Mouse (Mus musculus) T-helper 2 cell (primary cell): ENCODE data around the gene Tnip2.

Source experiments
- in situ Hi-C: fragments of 300-600 bp; cut with MboI, MseI; formaldehyde crosslinking; loops from one replicate; pipeline ENCODE4 v1.15.1; 2025; ENCODE audit warnings: high pct_unique_total_duplicates

Gene Tnip2

GRCm38 (mm10) chr5:34513466-34514217, at the start of gene Tnip2:
Gene Tnip2 (minus strand): TSS chr5:34513991.
- in situ Hi-C loops: no loop called here

GRCm38 (mm10) chr5:34551821-34552220, 38.0 kb upstream of the Tnip2 start:
- in situ Hi-C loops: loop anchor here (5.0 kb wide), 2 partner anchors 35 to 85 kb away; partner anchors contain the start of gene Mfsd10

DNA sequence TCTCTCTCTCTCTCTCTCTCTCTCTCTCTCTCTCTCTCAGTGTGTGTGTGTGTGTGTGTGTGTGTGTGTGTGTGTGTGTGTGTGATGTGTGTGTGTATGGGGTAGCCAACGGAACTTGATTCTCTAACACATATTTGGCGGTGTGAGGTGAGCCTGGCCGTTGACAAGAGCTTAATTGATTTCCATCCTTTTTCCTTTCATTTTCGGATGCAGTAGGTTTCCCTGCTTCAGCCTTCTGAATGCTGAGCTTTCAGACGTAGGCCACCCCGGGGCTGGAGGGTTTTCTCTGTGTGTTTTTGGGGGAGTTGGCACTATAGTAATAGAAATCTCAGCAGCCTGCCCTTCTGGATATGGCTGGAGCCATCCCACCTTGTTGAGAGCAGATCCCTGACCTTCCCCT, 36.5 kb upstream of the Tnip2 start:
- in situ Hi-C loops: loop anchor here (5.0 kb wide), 2 partner anchors 33 to 87 kb away; partner anchors contain the start of gene Mfsd10

GRCm38 (mm10) chr5:34549483-34550221, 35.9 kb upstream of the Tnip2 start:
- in situ Hi-C loops: loop anchor here (5.0 to 10.0 kb wide), 3 partner anchors 32 to 1175 kb away; partner anchors contain the start of genes Mfsd10 and Uvssa

GRCm38 (mm10) chr5:34549135-34549482, 35.3 kb upstream of the Tnip2 start:
- in situ Hi-C loops: loop anchor here (10.0 kb wide), 1 partner anchor 1174 kb away; the partner anchor contains the start of gene Uvssa

- in situ Hi-C loops: loop anchor here (10.0 kb wide), 1 partner anchor 1173 kb away; the partner anchor contains the start of gene Uvssa
Observed at GRCm38 (mm10) chr5:34547410-34547809, 33.6 kb upstream of the Tnip2 start.

GRCm38 (mm10) chr5:34543114-34543513, 29.3 kb upstream of the Tnip2 start:
- in situ Hi-C loops: loop anchor here (10.0 kb wide), 1 partner anchor 1168 kb away; the partner anchor contains the start of gene Uvssa

DNA sequence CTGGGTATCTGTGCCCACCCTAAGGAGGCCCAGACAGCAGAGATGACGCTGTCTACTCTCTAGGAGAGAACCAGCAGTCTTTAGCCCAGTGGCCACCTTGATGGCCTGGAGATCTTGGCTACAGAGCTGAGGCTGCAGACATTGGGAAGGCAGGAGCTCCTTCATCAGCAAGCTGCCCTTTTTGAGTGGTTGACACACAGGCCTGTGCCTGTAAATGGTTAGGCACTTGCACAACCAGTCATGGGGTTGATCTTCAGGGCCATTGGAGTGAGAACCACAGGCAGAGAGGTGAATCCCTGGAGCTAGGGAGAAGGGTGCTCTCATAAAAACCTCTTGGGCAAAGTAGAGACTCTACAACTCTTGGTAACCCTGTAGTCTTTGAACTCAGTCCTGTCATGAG, 28.4 kb upstream of the Tnip2 start:
- in situ Hi-C loops: loop anchor here (10.0 kb wide), 1 partner anchor 1167 kb away; the partner anchor contains the start of gene Uvssa

DNA sequence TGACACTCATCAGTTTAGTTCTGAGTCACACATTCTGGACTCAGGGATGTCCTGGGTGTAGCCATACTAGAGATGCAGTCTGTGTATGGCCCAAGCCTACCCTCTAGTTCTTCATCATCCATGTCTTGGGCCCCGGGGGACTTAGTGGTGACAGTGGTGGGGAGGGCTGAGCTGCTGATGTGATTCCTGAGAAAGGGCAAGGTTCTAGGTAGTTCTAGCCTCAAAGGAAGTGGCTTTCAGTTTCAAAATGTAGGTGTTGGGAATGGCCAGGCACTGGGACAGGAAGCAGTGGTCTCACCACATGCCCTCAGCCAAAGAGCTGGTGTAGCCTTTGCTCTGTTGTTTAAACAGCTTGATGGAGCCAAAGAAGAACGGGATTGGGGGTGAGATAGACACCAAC, 25.3 kb upstream of the Tnip2 start:
- in situ Hi-C loops: no loop called here

GRCm38 (mm10) chr5:34538527-34538926, 24.7 kb upstream of the Tnip2 start:
- in situ Hi-C loops: no loop called here

DNA sequence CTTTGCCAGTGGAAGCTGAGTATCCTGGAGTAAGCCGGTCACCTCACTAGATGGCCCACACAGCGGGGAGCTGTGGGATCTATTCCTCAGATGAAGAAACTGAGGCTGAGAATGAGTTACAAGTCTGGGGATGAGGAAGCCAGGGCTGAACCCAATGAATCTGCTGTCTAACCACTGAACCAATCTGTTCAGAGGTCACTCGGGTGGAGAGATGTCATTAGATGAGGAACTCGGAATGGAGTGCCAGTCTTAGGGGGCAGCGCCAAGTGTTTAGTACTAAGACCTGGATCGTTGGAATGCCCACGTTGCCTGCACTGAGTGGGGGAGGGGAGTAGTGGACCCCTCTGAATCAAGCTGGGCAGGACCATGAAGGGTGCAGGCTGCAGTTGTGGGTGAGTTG, 24.3 kb upstream of the Tnip2 start:
- in situ Hi-C loops: no loop called here

- in situ Hi-C loops: no loop called here
Observed at GRCm38 (mm10) chr5:34535831-34536230, 22.0 kb upstream of the Tnip2 start.

- in situ Hi-C loops: no loop called here
Observed at GRCm38 (mm10) chr5:34534776-34535581, 21.2 kb upstream of the Tnip2 start.

- in situ Hi-C loops: no loop called here
Observed at GRCm38 (mm10) chr5:34533820-34534219, 20.0 kb upstream of the Tnip2 start.

DNA sequence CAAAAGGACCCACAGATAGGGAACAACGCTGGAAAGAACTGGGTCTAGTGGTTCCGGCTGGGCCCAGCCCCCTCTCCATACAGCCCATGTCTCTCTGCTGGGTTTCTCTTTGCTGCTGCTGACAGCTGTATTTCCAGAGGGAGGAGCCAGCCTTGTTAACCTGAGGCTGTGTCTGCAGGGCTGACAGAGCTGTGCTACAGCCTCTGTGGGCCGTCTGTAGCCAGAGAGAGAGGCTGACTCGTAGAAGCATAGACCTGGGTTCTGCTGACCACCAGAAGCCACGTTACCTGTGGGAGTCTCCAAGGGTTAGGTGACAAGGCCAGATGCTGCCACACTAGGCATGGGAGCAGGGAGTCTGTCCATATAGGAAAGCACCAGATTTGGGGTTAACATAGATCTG, 19.3 kb upstream of the Tnip2 start:
- in situ Hi-C loops: no loop called here

DNA sequence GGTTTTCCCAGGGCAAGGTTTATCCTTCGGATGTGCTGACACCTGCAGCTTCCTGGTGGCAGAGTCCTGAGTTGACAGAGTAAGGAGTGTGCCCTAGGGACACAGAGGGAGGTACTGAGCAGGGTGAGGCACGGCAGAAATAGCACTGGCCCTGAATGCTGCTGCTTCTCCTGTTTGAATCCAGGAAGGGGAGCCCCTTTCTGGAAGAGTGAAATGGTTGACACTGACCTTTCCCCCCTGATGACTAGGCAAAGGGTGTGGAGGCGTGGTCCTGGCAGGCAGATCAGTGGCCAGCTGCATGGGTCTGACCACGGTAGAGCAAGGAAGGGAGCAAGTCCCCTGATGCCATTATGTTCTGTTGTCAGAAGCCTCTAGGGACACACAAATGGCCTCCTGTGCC, 16.9 kb upstream of the Tnip2 start:
- in situ Hi-C loops: no loop called here

- in situ Hi-C loops: no loop called here
Observed at GRCm38 (mm10) chr5:34530116-34530515, 16.3 kb upstream of the Tnip2 start.

DNA sequence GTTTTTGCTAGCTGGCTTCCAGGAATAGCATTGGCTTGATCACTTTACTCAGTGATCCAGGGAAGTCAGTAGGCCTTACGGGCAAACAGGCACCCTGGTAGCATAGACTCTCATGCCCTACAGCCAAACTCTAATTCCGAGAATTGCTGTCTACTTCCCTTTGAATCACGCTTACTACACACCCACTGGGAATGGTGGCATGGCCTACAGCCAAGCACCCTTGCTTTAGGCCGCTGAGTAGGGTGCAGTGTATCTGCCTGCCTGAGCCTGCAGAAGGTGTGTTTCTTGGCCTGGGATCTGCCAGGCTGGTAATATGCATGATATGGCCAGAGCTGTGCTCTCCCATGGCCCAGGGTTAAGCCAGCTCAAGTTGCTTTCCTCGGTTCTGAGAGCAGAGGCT, 14.9 kb upstream of the Tnip2 start:
- in situ Hi-C loops: no loop called here

DNA sequence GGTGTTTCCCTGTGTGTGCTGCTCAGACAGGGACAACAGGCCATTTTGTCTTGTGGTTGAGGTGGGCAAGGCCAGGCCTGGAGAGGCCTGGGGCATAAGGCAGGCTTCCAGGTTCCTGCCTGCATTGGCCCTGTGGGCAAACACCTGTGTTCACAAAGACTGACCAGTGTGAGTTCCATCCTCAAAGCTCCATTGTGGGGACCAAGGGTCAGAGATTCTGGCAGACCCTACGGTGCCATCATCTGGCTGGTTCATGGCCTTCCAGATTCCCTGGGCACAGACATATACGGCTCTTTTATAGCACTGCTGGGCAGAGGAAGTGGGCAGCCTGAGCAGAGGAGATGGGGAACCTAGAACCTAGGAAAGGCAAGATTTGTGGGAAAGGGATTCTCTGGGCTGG, 13.6 kb upstream of the Tnip2 start:
- in situ Hi-C loops: no loop called here

- in situ Hi-C loops: no loop called here
Observed at GRCm38 (mm10) chr5:34526477-34526775, 12.6 kb upstream of the Tnip2 start.

DNA sequence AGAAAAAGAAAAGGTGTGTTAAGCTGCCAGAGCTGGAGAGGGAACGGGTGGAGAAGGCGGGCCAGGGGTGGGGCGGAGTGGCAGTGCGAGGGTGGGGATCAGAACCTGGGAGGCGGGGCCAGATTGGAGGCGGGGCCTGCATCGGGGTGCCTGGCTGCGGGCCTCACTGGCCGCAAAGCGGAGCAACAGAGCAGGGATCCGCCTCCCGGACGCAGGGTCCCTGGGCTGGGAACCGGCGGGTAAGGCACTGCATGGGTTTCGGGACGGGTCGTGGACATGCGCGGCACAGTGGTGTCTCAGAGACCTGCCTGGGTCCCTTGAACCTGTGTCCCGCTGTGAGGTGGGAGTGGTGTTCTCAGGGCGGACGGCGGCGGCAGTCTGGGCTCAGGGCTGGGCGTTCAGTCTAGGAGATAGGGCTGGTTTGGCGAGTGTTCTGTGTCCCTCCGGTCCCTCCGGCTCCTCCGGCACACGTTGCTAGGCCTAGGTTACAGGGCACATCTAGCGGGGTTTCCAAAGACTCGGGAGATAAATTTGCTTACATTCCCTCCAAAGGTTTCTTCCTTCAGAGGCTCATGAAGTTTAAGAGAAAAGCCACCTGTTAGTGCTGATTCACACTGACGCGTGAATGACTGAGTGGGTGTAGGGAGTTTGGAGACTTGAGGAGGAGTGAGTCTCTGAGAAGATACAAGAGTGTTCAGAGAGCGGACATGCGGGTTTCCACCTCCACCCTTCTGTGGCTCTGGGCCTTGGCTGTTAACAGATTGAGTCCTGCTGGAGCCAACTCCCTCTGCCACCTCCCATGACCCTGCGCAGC, 12.1 kb upstream of the Tnip2 start, which contains the start of gene Sh3bp2:
TSS of gene Sh3bp2 (plus strand) at position 176 of the 814 bp plus-strand sequence.
- in situ Hi-C loops: no loop called here
